Mouse (Mus musculus) spleen, postnatal 4 days (tissue): ENCODE results near the gene Adora2b.
A peak's percentile ranks its signal among the peaks of the same experiment; 100 is the strongest.

ENCODE experiments used
- DNase-seq, 2 experiments: peaks; one replicate each; pipeline ENCODE4 v3.0.0; 2022; ENCODE audit warnings: low spot score in 2 of 2

Adora2b gene

DNA sequence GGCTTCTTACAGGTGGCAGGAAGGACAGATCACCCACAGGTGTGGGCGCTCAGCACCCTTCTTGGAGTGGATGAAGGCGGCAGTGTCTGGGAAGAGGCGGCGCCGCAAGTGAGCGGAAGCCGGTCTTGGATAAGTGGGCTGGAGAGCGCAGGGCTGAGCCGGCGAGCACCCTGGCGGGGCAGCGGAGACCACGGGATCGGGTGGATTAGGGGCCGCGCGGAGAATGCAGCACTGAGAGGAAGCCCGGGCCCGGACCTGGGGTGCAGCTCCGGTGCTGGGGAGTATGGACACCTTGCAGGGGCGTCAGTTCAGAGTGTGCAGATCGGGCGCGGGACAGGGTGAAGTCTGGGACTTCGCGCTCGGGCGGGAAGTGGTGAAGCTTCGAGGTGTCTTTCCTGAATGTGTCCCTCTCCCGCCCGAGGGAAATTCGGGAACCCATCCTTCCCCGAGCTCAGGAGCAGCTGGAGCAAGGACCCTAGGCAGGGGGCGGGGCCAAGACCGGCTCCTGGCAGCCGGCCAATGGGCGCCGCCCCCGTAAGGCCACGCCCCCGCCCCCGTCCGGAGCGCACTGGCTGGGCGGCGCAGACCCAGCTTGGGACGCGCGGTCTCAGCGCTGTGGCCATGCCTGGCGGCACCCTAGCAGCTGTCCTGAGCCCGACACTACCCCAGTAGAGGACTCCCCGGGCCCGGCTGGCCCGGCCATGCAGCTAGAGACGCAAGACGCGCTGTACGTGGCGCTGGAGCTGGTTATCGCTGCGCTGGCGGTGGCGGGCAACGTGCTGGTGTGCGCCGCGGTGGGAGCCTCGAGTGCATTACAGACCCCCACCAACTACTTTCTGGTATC, at the start of gene Adora2b:
Adora2b (plus strand) TSS at position 584 of the 844 bp plus-strand sequence.
- DNase-seq: peak; percentile 59 to 82

DNA sequence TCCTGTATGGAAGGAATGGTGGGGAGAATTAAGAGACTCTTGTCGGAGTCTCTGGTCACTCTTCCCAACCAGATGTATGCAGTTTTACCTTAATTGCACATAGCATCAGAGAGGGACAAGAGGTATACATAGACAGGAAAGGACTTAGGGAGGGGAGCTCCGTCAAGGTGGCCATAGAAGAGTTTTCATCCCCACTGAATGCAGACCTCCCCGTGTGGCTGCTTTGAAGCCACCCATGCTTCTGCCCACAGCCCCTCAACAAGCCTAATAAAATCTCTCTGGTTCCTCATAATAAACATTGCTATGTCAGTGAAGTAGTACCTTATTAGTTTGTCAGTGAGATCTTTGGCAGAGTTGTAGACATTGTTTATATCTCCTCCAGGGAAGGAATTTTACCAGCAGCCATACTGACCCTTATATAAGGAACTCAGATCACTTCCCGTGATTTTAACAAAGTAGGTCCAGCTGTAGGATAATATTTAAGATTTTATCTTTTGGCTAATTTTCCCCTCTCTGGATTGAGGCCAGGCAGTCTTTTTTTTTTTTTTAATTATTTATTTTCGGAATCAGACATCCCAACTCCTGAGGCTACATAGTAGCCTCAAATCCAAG, 47.8 kb upstream of the Adora2b start:
- peak in 1 of 2 experiments; percentile 42 for DNase-seq

- DNase-seq: no peak
These were observed 46.1 kb upstream of the Adora2b start for GRCm38 (mm10) chr11:62202645-62203044.

DNA sequence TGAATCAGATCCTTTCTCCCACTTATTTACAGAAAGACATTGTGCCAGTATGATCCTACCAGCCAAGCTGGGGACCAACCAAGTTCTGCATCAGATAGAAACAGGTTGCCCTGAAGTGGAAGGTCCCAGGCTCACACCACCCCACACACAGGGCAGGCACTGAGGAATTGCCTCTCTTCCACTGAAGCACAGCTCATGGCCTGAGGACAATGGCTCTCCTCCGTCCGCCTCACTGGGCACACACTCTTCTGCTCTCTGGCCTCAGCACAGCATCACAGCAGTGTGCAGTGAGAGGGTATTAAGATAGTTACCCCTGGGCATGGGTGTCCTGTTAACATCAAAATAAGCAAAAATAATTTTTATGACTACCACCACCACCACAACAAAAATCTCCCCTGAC, 39.7 kb upstream of the Adora2b start:
- no peak for DNase-seq

DNA sequence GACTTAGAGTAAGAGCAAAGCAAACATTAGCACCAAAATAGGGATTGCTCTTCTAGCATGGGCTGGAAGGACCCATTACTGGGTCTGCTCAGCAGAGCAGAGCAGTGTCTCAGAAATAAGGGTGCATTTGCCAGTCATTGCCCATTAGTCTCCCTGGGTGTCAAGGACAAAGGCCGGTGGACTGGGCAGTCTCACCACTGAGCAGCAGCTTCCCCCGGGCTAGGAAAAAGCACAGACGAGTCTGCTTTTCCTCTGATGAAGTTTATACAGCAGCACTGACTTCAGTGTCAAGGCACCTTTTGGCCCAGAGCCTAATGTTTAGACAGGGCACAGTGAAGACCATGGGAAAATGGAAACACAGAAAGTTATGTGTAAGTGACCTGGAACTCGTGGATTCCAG, 38.9 kb upstream of the Adora2b start:
- DNase-seq: no peak

- no peak for DNase-seq
These were observed 35.3 kb upstream of the Adora2b start for GRCm38 (mm10) chr11:62213384-62213989.

- no peak for DNase-seq
These were observed 33.7 kb upstream of the Adora2b start for GRCm38 (mm10) chr11:62215107-62215506.

- no peak for DNase-seq
These were observed 31.0 kb upstream of the Adora2b start for GRCm38 (mm10) chr11:62217751-62218150.

- DNase-seq: no peak
These were observed 27.9 kb upstream of the Adora2b start for GRCm38 (mm10) chr11:62220756-62221510.

- no peak for DNase-seq
These were observed 25.4 kb upstream of the Adora2b start for GRCm38 (mm10) chr11:62223416-62223815.

GRCm38 (mm10) chr11:62223962-62224361, 24.8 kb upstream of the Adora2b start:
- no peak for DNase-seq

DNA sequence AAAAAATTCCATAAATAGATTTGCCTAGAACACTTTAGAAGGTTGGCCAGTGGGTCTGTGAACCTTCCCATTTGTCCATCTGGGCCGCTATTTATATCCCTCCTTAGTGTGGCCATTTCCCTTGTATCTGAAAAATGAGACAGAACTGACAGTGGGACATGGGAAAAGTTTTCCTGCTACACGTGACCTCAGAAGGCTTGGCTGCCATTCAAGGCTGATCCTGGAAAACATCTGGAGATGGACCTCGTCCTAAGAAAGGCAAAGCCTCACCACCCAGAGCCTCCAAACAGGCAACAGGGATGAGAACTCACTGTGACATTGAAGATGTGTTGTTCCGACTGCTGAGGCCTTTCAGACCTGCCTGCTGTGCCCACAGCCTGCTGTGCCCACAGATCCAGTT, 24.0 kb upstream of the Adora2b start:
- no peak for DNase-seq

- DNase-seq: no peak
These were observed 8.0 kb upstream of the Adora2b start for GRCm38 (mm10) chr11:62240631-62241261.

DNA sequence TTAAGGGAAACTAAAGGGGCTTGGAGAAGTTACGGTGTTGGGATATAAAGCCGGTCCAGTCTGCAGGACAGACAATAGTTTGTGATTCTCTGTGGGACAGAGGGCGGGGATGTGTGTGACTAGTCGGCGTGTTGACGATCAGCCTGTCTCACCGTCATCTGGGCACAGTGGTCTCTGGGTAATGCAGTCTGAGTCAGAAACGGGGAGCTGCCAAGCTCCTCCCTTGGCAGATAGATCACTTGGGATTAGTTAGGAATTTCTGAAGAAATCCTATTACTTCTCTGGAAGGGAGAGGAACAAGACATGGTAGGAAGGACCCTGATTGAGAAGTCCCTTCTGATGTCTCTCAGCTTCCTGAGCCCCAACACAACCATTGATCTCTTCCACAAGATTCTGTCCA, 4.9 kb upstream of the Adora2b start:
- DNase-seq: no peak

- DNase-seq: no peak
These were observed 4.3 kb upstream of the Adora2b start for GRCm38 (mm10) chr11:62244471-62244870.

- DNase-seq: no peak
These were observed 904 bp upstream of the Adora2b start for GRCm38 (mm10) chr11:62247759-62248400.

DNA sequence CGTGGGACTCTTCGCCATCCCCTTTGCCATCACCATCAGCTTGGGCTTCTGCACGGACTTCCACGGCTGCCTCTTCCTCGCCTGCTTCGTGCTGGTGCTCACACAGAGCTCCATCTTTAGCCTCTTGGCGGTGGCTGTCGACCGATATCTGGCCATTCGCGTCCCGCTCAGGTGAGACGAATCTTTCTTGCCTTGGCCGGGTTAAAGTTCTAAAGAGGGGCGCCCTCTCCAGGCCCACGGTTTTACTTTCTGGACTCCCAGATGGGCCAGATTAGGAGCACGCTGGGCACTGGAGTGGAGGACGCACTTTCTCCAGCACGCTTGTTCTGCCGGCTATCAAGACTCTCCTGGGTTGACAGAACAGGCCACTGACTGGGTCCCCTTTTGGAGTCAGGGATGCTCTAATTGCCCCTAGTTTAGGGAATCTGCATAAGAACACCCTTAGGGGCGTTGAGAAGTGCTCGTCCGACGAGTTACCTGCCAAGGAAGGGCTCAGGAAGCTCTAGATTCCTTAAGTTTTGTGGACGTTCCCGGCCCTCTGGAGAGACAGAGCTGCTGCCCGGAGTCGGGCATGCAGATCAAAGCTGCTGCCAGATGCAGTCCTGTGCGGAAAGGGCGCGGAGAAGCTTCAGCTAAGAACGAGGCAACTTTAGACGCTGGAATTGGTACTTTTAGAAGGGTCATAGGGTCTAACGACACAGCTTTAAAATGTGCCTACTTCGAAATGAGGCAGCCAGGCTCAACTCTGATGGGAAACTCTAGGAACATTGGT, 668 bp downstream of the Adora2b start:
- DNase-seq: no peak

DNA sequence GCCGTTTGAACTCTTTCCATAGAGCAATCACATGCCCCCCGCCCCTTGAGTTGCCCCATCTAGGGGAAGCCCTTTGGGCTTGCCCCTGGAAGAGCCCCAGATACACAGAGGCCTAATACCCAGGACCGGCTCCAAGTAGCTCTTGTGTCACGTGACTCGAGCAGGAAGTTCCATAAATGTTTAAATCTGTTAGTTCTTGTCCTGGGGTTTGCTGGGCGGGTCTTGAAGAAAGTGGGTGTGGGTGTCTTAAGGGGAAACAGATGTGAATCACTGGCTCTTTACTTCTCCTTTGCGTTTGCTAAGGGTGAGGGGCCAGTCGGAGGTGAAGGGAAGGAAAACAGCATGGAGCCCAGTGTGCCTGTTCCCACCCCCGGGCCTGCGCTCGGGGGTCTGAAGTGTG, 2.3 kb downstream of the Adora2b start:
- DNase-seq: no peak

DNA sequence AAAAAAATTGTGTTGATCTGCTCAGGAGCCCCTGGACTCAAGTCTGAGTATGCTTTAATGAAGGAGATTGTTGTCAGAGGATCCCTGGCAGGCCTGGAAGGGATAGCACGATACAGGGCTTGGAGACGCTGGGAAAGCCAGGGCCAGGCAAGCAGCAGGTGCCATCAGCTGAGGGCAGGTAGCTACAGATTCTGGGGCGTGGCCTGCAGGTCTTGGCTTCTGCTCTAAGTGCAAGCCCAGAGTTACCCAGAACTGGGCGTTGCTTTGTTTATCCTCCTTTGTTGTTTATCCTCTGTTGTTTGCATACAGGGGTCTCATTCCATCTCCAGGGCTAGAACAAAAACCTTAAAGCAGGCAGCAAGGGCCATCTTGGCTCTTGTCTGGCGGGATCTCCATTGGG, 4.6 kb downstream of the Adora2b start:
- DNase-seq: no peak

DNA sequence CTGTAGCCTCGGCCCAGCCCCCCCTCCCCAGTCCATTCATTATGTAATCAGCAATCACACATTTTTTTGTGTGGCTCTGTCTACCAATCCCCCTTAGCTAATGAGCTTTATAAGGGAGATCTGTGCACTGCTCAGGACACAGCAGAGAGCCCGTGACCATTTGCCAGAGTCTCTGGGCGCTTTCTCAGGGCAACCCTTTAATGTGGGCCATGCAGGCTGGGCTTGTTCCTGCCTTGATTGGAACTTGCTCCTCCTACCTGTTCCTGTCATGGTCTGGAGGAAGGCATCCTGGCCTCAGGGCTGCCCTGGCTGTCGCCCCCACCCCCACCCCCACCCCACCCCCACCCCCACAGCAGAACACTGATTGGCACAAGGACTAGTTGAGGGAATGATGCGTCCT, 10.4 kb downstream of the Adora2b start:
- no peak for DNase-seq
